Mouse (Mus musculus) spleen, adult 2 months (tissue): ENCODE data around the gene Aarsd1. TPM values are rescaled to one million over a fixed set of nuclear protein-coding genes. Genes with fewer than 3 reads are reported as not detected.

Experiments
- DNase-seq, 2 experiments: peaks; one replicate each; pipeline versions ENCODE4 v3.0.0 to v3.0.0-alpha.2; 2012 to 2021; ENCODE audit warnings: low spot score in 2 of 2, low read depth in 1 of 2
- H3K27ac ChIP-seq: fragments of 200-500 bp; 2 replicates; pipeline ENCODE4 v1.5.1; 2012; ENCODE audit warnings: low read length, inconsistent platforms; ENCODE audit not compliant: insufficient read depth
- H3K27me3 ChIP-seq: fragments of 200-500 bp; 2 replicates; pipeline ENCODE4 v1.6.1; 2012; ENCODE audit warnings: mild to moderate bottlenecking, moderate library complexity, low read length, inconsistent platforms; ENCODE audit not compliant: control insufficient read depth, insufficient read depth
- H3K36me3 ChIP-seq: fragments of 200-500 bp; 2 replicates; pipeline ENCODE4 v1.6.1; 2012; ENCODE audit warnings: mild to moderate bottlenecking, low read length, inconsistent platforms; ENCODE audit not compliant: control insufficient read depth, insufficient read depth
- H3K4me1 ChIP-seq: fragments of 200-500 bp; 2 replicates; pipeline ENCODE4 v1.6.1; 2011; ENCODE audit warnings: inconsistent platforms; ENCODE audit not compliant: control insufficient read depth, insufficient read depth, insufficient read length
- H3K4me3 ChIP-seq: fragments of 200-500 bp; 2 replicates; pipeline ENCODE4 v1.5.1; 2011; ENCODE audit warnings: mild to moderate bottlenecking, inconsistent platforms; ENCODE audit not compliant: insufficient read depth, insufficient read length; ENCODE audit errors: extremely low read depth
- CTCF ChIP-seq: fragments of 200-500 bp; IDR thresholded peaks from 2 replicates; pipeline ENCODE4 v1.5.1; 2011; ENCODE audit warnings: mild to moderate bottlenecking, inconsistent platforms; ENCODE audit not compliant: insufficient read depth, insufficient read length, insufficient replicate concordance; ENCODE audit errors: extremely low read depth
- POLR2A ChIP-seq: fragments of 200-500 bp; IDR thresholded peaks from 2 replicates; pipeline ENCODE4 v1.6.1; 2011; ENCODE audit warnings: low read depth, low read length, inconsistent platforms
- WGBS: fragments of 180-500 bp; shearing (Covaris S2); methylation state at CpG from one replicate; pipeline ENCODE4 v1.1.7; 2018; 5-methylcytosine and 5-hydroxymethylcytosine counted together
- polyA plus RNA-seq: library from polyadenylated mRNA; depleted of rRNA; stranded (reverse); fragments of >200 nt; gene quantifications from 2 replicates; pipeline ENCODE4 v1.2.3, GENCODE M21; 2012

The Aarsd1 gene
- polyA plus RNA-seq, 1 experiment = 17.3 TPM

DNA sequence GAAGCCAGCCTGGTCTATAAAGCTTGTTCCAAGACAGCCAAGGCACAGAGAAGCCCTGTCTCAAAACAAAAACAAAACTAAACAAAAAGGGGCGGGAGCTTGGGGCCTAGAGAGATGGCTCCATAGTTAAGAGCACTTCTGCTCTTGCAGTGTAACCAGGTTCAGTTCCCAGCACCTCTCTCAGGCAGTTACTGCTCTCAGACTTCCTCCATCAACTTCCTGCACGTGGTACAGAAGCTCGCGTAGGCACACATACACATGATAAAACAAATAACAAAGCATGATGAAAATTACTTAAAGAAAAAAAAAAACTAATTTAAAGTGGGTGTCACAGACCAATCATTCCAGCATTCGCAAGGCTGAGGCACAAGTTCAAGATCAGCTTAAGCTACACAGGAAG, 2.7 kb upstream of the Aarsd1 start:
- no peaks in the 10 kb centered on the region for H3K27me3 ChIP-seq
- WGBS = 78% methylated on average over 5 of the region's 5 CpGs

DNA sequence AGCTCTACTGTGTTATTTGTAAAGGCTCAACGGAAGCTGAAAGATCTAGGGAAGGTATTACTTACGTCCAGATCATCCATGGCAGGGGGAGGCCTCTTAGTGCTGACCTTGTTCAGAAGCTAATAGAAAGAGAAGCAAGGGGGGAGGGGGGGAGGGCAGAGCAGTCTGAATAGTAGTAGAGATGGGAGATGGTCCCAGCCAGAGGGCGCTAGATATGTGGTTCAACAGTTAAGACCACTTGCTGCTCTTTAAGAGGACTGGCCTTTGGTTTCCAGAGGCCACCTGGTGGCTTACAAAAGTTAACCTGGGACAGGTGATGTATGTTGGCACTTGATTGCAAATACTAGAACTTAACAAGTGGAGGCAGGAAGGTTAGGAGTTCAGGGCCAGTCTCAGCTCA, 2.2 kb upstream of the Aarsd1 start:
- H3K36me3 ChIP-seq = no peaks in the 10 kb centered on the region
- 82% methylated on average over 3 of the region's 3 CpGs for WGBS
- TF ChIP-seq CTCF (no peak), POLR2A (no peak)

More for the DNA sequence above, 2.7 kb upstream of the Aarsd1 start:
- TF ChIP-seq CTCF (no peak), POLR2A (no peak)
- Histone ChIP-seq H3K27ac (no peak overlapping the region), H3K4me1 (peaks cover 11% of the 10 kb centered on the region; the same call in 1 of the 2 replicates), H3K4me3 (no peak overlapping the region), H3K36me3 (no peaks in the 10 kb centered on the region)
- DNase-seq = no peak

GRCm38 (mm10) chr11:101418991-101419390, 1.6 kb upstream of the Aarsd1 start:
- Histone ChIP-seq H3K4me3 (no peak overlapping the region), H3K27me3 (no peaks in the 10 kb centered on the region), H3K36me3 (no peaks in the 10 kb centered on the region), H3K4me1 (peaks cover 7% of the 10 kb centered on the region; the same call in 1 of the 2 replicates), H3K27ac (no peak overlapping the region)
- no peak for TF ChIP-seq CTCF
- 84% methylated on average over 6 of the region's 6 CpGs for WGBS
- DNase-seq = no peak

More for the DNA sequence above, 2.2 kb upstream of the Aarsd1 start:
- Histone ChIP-seq H3K4me1 (peaks cover 11% of the 10 kb centered on the region; the same call in 1 of the 2 replicates), H3K27ac (no peak overlapping the region), H3K4me3 (no peak overlapping the region), H3K27me3 (no peaks in the 10 kb centered on the region)
- DNase-seq = no peak

GRCm38 (mm10) chr11:101416433-101417100, 848 bp downstream of the Aarsd1 start:
- WGBS = 1% methylated on average over 11 of the region's 11 CpGs
- no peak for DNase-seq
- TF ChIP-seq POLR2A (no peak), CTCF (no peak)
- peaks cover 5% of the 10 kb centered on the region; the same call in 1 of the 2 replicates for H3K4me1 ChIP-seq
- H3K27ac ChIP-seq = no peak overlapping the region
- H3K27me3 ChIP-seq = no peaks in the 10 kb centered on the region
- peak overlapping the region; percentile 99 for H3K4me3 ChIP-seq
- H3K36me3 ChIP-seq = no peaks in the 10 kb centered on the region; the same call in 1 of the 2 replicates

DNA sequence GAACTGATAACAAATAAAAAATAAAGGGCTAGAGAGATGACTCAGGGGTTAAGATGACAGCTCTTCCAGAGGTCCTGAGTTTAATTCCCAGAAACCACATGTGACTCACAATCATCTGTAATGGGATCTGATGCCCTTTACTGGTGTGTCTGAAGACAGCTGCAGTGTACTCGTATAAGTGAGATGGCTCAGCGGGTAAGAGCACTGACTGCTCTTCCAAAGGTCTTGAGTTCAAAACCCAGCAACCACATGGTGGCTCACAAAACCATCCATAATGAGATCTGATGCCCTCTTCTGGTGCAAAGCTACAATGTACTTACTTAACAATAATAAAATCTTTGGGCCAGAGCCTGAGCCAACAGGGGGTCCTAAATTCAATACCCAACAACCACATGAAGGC, 2.1 kb downstream of the Aarsd1 start:
- H3K27ac ChIP-seq = no peak overlapping the region
- no peak for TF ChIP-seq POLR2A
- no peak for TF ChIP-seq CTCF
- 91% methylated on average over 2 of the region's 2 CpGs for WGBS
- no peak overlapping the region for H3K4me3 ChIP-seq
- peaks cover 8% of the 10 kb centered on the region for H3K36me3 ChIP-seq
- H3K27me3 ChIP-seq = no peaks in the 10 kb centered on the region
- peaks cover 5% of the 10 kb centered on the region; the same call in 1 of the 2 replicates for H3K4me1 ChIP-seq
- DNase-seq = no peak

- H3K27ac ChIP-seq = no peak overlapping the region
- DNase-seq = peak in 1 of 2 experiments; percentile 38
- TF ChIP-seq CTCF (peak; percentile 60; the same call in 1 of the 2 replicates), POLR2A (no peak)
Measured at GRCm38 (mm10) chr11:101395110-101395509, 22.3 kb downstream of the Aarsd1 start.

GRCm38 (mm10) chr11:101381817-101382216, 35.6 kb downstream of the Aarsd1 start:
- DNase-seq = no peak
- Histone ChIP-seq H3K36me3 (no peaks in the 10 kb centered on the region), H3K27ac (no peak overlapping the region), H3K27me3 (no peaks in the 10 kb centered on the region), H3K4me3 (no peak overlapping the region), H3K4me1 (no peaks in the 10 kb centered on the region)
- 60% methylated on average over 4 of the region's 4 CpGs for WGBS
- TF ChIP-seq POLR2A (no peak), CTCF (no peak)

More at GRCm38 (mm10) chr11:101395110-101395509, 22.3 kb downstream of the Aarsd1 start:
- H3K36me3 ChIP-seq = no peaks in the 10 kb centered on the region
- H3K4me1 ChIP-seq = no peaks in the 10 kb centered on the region
- H3K4me3 ChIP-seq = no peak overlapping the region
- no peaks in the 10 kb centered on the region for H3K27me3 ChIP-seq
- 6% methylated on average over 8 of the region's 8 CpGs for WGBS
